Mouse (Mus musculus) E14TG2a.4 (cell line): ENCODE results near the gene Otop2.

ENCODE experiments used
- CTCF ChIP-seq: conservative IDR thresholded peaks from 2 replicates; pipeline ENCODE4 v1.5.1; 2014; ENCODE audit warnings: low read length
- POU5F1 ChIP-seq: IDR thresholded peaks from 2 replicates; pipeline ENCODE4 v1.6.1; 2014; ENCODE audit warnings: low read length, borderline replicate concordance

GRCm38 (mm10) chr11:115276780-115277603 lies 30.0 kb upstream of the Otop2 start, which contains the start of gene Fdxr:
- no peak for TF ChIP-seq CTCF
- no peak for TF ChIP-seq POU5F1
